Mouse (Mus musculus): ENCODE data around the gene Tagln2.

DNA sequence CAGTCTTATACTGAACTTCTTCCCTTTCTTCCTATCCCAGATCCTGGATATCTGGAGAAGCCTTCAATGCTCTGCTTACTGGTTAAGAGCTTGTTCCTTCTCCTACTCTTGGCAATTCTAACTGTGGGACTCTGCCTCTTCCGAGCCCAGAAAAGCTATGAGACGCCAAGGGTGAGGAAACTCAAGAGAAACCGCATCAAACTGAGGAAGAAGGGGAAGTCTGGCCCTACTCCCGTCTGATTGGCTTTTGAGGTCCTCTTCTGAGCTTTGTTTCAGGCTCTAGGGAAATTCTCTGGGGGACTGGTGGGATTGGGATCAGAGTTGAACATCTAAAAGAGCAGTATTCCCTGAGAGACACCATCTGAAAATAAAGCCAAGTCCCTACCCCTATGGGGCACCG is 21.8 kb upstream of the Tagln2 start:
- TF ChIP-seq CTCF (conservative IDR thresholded peaks at IDR 0.05; ENCODE audit: insufficient read depth, insufficient read length, low read depth, low read length): no peak
- no peak for TF ChIP-seq POLR2A (IDR thresholded peaks at IDR 0.05; ENCODE audit: low read depth, low read length)

All from kidney, adult 2 months (tissue).